Mouse (Mus musculus): Measurements from ENCODE around the gene Syt2.

- TF ChIP-seq CTCF (IDR thresholded peaks at IDR 0.05; ENCODE audit: low read depth) (no peak), EP300 (IDR thresholded peaks at IDR 0.05; ENCODE audit: low read depth) (no peak)
Measured at GRCm38 (mm10) chr1:134671234-134672070, 25.0 kb downstream of the Syt2 start.

Measured in liver, embryonic 14.5 days (tissue).